Mouse (Mus musculus) testis, adult 2 months (tissue): ENCODE data around the gene Synrg.

Experiments used
- CTCF ChIP-seq: fragments of 200-500 bp; IDR thresholded peaks from 2 replicates; pipeline ENCODE4 v1.5.1; 2012; ENCODE audit warnings: low read depth, mild to moderate bottlenecking, inconsistent platforms, low read length, moderate library complexity; ENCODE audit not compliant: control insufficient read depth, insufficient read depth, insufficient replicate concordance
- POLR2A ChIP-seq: fragments of 200-500 bp; IDR thresholded peaks from 2 replicates; pipeline ENCODE4 v1.6.1; 2012; ENCODE audit warnings: low read depth, mild to moderate bottlenecking, inconsistent platforms, low read length, moderate library complexity; ENCODE audit not compliant: control insufficient read depth

DNA sequence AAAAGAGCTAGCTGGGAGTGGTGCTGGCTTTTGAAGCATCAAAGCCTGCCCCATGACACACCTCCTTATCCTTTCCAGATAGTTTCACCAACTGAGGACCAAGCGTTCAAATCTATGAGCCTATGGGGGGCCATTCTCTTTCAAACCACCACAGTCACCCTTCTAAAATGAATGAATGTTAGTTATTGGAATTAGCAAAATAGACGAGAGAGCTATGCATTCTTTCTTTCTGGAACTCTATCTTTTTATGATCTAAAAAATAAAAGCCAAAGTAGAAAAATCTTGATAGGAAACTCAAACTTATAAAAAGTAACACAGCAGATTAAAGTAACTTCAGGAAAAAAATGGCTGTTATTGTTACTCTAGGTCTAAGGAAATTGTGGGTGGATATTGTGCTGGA, 13.6 kb downstream of the Synrg start:
- no peak for TF ChIP-seq CTCF
- no peak for TF ChIP-seq POLR2A
